Mouse (Mus musculus) testis, adult 2 months (tissue): ENCODE data around the gene Grik3. TPM values are rescaled to one million over a fixed set of nuclear protein-coding genes. Genes with fewer than 3 reads are reported as not detected.

Experiments
- H3K27ac ChIP-seq: fragments of 200-500 bp; 2 replicates; pipeline ENCODE4 v1.5.1; 2012; ENCODE audit warnings: low read depth, low read length; ENCODE audit not compliant: control insufficient read depth, insufficient read depth
- H3K27me3 ChIP-seq: fragments of 200-500 bp; 2 replicates; pipeline ENCODE4 v1.6.1; 2012; ENCODE audit warnings: mild to moderate bottlenecking, low read length, moderate library complexity; ENCODE audit not compliant: control insufficient read depth, insufficient read depth
- H3K36me3 ChIP-seq: fragments of 200-500 bp; 2 replicates; pipeline ENCODE4 v1.6.1; 2012; ENCODE audit warnings: mild to moderate bottlenecking, low read length; ENCODE audit not compliant: control insufficient read depth, insufficient read depth
- H3K4me1 ChIP-seq: fragments of 200-500 bp; 2 replicates; pipeline ENCODE4 v1.6.1; 2012; ENCODE audit warnings: low read length; ENCODE audit not compliant: control insufficient read depth, insufficient read depth
- H3K4me3 ChIP-seq: fragments of 200-500 bp; 2 replicates; pipeline ENCODE4 v1.5.1; 2012; ENCODE audit warnings: low read depth, mild to moderate bottlenecking, low read length, moderate library complexity, mixed read lengths; ENCODE audit not compliant: control insufficient read depth
- CTCF ChIP-seq: fragments of 200-500 bp; IDR thresholded peaks from 2 replicates; pipeline ENCODE4 v1.5.1; 2012; ENCODE audit warnings: low read depth, mild to moderate bottlenecking, inconsistent platforms, low read length, moderate library complexity; ENCODE audit not compliant: control insufficient read depth, insufficient read depth, insufficient replicate concordance
- POLR2A ChIP-seq: fragments of 200-500 bp; IDR thresholded peaks from 2 replicates; pipeline ENCODE4 v1.6.1; 2012; ENCODE audit warnings: low read depth, mild to moderate bottlenecking, inconsistent platforms, low read length, moderate library complexity; ENCODE audit not compliant: control insufficient read depth
- polyA plus RNA-seq: library from polyadenylated mRNA; depleted of rRNA; stranded (reverse); fragments of >200 nt; gene quantifications from 2 replicates; pipeline ENCODE4 v1.2.3, GENCODE M21; 2012

Grik3 gene
- polyA plus RNA-seq, 1 experiment, result 0.38 TPM

- Histone ChIP-seq H3K27ac (no peak overlapping the region), H3K27me3 (no peaks in the 10 kb centered on the region), H3K4me3 (no peak overlapping the region), H3K36me3 (no peaks in the 10 kb centered on the region), H3K4me1 (peaks cover 5% of the 10 kb centered on the region)
- TF ChIP-seq POLR2A (no peak), CTCF (no peak)
Measured at GRCm38 (mm10) chr4:125535977-125536376, 45.5 kb downstream of the Grik3 start.

DNA sequence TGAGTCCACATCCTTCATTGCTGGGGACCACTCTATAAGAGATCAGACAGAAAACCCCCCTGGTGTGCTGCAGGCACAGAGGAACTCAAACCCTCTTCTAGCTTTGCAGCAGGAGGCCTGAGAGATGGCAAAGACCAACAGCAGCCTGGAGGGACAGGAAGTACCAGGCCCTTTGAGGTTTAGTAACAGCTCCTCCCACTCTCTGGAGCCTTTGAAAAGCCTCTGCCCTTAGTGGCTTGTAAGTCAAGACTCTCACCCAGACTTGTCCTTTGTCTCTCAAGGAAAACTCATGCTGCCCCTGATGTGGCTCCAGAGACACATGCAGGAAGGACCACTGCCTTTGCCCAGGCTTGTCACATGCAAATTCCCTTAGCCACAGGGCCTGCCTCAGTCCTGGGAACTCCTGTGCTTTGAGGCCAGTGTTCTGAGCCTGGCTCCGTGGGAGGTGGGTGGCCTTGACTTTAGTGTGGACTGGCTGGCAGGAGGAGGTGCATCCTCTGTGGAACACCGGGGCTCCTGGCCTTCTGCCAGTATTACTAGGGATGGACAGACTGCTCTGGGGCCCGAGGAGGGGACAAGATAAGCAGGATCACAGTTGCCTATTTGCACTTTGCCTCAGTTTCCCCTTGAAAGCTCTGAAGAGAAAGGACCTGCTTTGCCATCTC is 47.9 kb downstream of the Grik3 start:
- no peak for TF ChIP-seq POLR2A
- TF ChIP-seq CTCF, result no peak
- H3K27me3 ChIP-seq, result no peaks in the 10 kb centered on the region

DNA sequence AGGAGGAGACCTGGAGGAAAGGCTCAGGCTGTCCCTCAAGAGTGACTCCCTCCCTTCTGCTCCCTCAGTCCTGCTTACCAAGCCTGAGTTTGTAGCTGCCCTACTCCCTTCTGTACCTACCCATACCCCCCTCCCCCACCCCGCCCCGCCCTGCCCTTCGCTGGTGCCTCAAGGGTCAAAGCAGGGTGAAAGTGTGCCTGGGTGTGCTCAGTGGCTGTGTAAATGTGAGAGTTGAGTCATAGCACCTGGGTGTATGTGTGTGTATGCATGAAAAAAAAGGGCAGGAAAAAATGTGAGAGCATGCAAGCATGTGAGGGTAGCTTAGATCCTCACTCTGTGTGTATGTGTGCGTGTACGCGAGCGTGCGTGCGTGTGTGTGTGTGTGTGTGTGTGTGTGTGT is 49.1 kb downstream of the Grik3 start:
- H3K4me3 ChIP-seq, result no peak overlapping the region
- H3K4me1 ChIP-seq, result peaks cover 5% of the 10 kb centered on the region
- no peaks in the 10 kb centered on the region for H3K36me3 ChIP-seq
- H3K27ac ChIP-seq, result no peak overlapping the region
- TF ChIP-seq POLR2A (no peak), CTCF (no peak)
- H3K27me3 ChIP-seq, result no peaks in the 10 kb centered on the region

More for the DNA sequence above, 47.9 kb downstream of the Grik3 start:
- H3K4me3 ChIP-seq, result no peak overlapping the region
- no peaks in the 10 kb centered on the region for H3K36me3 ChIP-seq
- no peak overlapping the region for H3K27ac ChIP-seq
- peaks cover 5% of the 10 kb centered on the region for H3K4me1 ChIP-seq

- no peaks in the 10 kb centered on the region for H3K27me3 ChIP-seq
- H3K27ac ChIP-seq, result no peak overlapping the region
- no peak for TF ChIP-seq POLR2A
- no peak for TF ChIP-seq CTCF
- H3K36me3 ChIP-seq, result no peaks in the 10 kb centered on the region
- H3K4me1 ChIP-seq, result peaks cover 3% of the 10 kb centered on the region
- H3K4me3 ChIP-seq, result no peak overlapping the region
Measured at GRCm38 (mm10) chr4:125543171-125543570, 52.7 kb downstream of the Grik3 start.

GRCm38 (mm10) chr4:125544947-125545767 is 54.7 kb downstream of the Grik3 start:
- no peak overlapping the region for H3K27ac ChIP-seq
- H3K4me3 ChIP-seq, result no peak overlapping the region
- no peaks in the 10 kb centered on the region for H3K27me3 ChIP-seq
- no peak for TF ChIP-seq POLR2A
- no peaks in the 10 kb centered on the region for H3K4me1 ChIP-seq
- no peaks in the 10 kb centered on the region for H3K36me3 ChIP-seq

DNA sequence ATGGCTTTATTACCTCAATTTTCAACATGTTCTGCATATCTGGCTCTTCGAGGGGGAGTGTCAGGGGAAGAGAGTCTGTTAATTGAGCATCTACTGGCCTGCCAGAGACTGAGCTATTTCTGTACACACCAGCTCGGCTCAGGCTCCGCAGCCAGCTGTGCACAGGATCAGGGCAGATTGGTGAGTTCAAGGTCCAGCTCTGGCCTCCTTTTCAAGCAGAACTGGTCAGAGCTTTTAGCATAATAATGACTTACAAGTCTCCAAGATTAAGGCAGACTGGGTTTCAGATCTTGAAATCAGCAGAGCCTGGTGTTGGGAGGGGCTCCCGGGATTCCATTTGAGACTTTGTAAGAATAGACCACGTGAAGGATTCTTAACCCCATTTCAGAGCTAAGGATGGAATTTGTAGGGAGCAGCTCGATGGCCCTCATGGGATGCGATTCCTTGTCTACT is 55.3 kb downstream of the Grik3 start:
- TF ChIP-seq POLR2A (no peak), CTCF (no peak)
- Histone ChIP-seq H3K4me3 (no peak overlapping the region), H3K27ac (no peak overlapping the region), H3K27me3 (no peaks in the 10 kb centered on the region), H3K4me1 (no peaks in the 10 kb centered on the region), H3K36me3 (no peaks in the 10 kb centered on the region)

- Histone ChIP-seq H3K36me3 (no peaks in the 10 kb centered on the region), H3K27me3 (no peaks in the 10 kb centered on the region), H3K4me3 (no peak overlapping the region), H3K4me1 (no peaks in the 10 kb centered on the region), H3K27ac (no peak overlapping the region)
- TF ChIP-seq POLR2A (no peak), CTCF (no peak)
Measured at GRCm38 (mm10) chr4:125548190-125548589, 57.7 kb downstream of the Grik3 start.
